Mouse (Mus musculus) adrenal gland, adult 2 months (tissue): ENCODE data around the gene Adh1. TPM values are rescaled to one million over a fixed set of nuclear protein-coding genes. Genes with fewer than 3 reads are reported as not detected.

ENCODE experiments used
- DNase-seq: peaks from one replicate; pipeline ENCODE4 v3.0.0; 2021
- long read RNA-seq: library from polyadenylated mRNA; stranded (forward); transcript quantifications from one replicate; pipeline ENCODE4 v2.0.0, GENCODE M21; 2021
- polyA plus RNA-seq: library from polyadenylated mRNA; depleted of rRNA; stranded (reverse); fragments of >200 nt; gene quantifications from 2 replicates; pipeline ENCODE4 v1.2.3, GENCODE M21; 2012; rRNA removed
- total RNA-seq, 2 experiments: library from RNA; stranded (reverse); gene quantifications; 2 replicates each; pipeline ENCODE4 v1.2.3; 2021

Adh1 gene
- total RNA-seq (1,000 to 10,000 TPM; 1,828 to 8,328 TPM), polyA plus RNA-seq (1,650 and 3,116 TPM in 2 replicates)
- long read RNA-seq, transcript Adh1-201 (9 exons, 1,492 nt) = major isoform, 847 of 906 reads
- long read RNA-seq, partial matches to known transcripts = 49 of 906 reads
- long read RNA-seq, other reads (novel, unspliced or antisense) = 10 of 906 reads

- DNase-seq = peak; percentile 76
These were observed at the start of gene Adh1 for GRCm38 (mm10) chr3:138260721-138261669. Gene Adh1 (plus strand): TSS chr3:138260991.

- DNase-seq = peak; percentile 62
These were observed 48.3 kb upstream of the Adh1 start for GRCm38 (mm10) chr3:138212431-138212951.

- DNase-seq = peak; percentile 78
These were observed 45.3 kb upstream of the Adh1 start for GRCm38 (mm10) chr3:138215395-138215989.

GRCm38 (mm10) chr3:138216091-138216490 is 44.7 kb upstream of the Adh1 start:
- no peak for DNase-seq

- no peak for DNase-seq
These were observed 43.0 kb upstream of the Adh1 start, which contains the start of gene Adh7 for GRCm38 (mm10) chr3:138217631-138218264. Gene Adh7 (plus strand): TSS chr3:138217760.

GRCm38 (mm10) chr3:138221116-138221515 is 39.7 kb upstream of the Adh1 start:
- no peak for DNase-seq

- DNase-seq = no peak
These were observed 38.3 kb upstream of the Adh1 start for GRCm38 (mm10) chr3:138222511-138222910.

GRCm38 (mm10) chr3:138222952-138223351 is 37.8 kb upstream of the Adh1 start:
- DNase-seq = peak; percentile 76

GRCm38 (mm10) chr3:138224363-138224954 is 36.3 kb upstream of the Adh1 start:
- no peak for DNase-seq

GRCm38 (mm10) chr3:138225331-138225730 is 35.5 kb upstream of the Adh1 start:
- DNase-seq = no peak

- DNase-seq = peak; percentile 82
These were observed 34.9 kb upstream of the Adh1 start for GRCm38 (mm10) chr3:138225853-138226252.

- DNase-seq = no peak
These were observed 34.3 kb upstream of the Adh1 start for GRCm38 (mm10) chr3:138226476-138226875.

- no peak for DNase-seq
These were observed 33.7 kb upstream of the Adh1 start for GRCm38 (mm10) chr3:138227082-138227481.

GRCm38 (mm10) chr3:138227782-138228181 is 33.0 kb upstream of the Adh1 start:
- no peak for DNase-seq

- no peak for DNase-seq
These were observed 31.3 kb upstream of the Adh1 start for GRCm38 (mm10) chr3:138229448-138229847.

GRCm38 (mm10) chr3:138230266-138230665 is 30.5 kb upstream of the Adh1 start:
- peak; percentile 82 for DNase-seq

- no peak for DNase-seq
These were observed 29.3 kb upstream of the Adh1 start for GRCm38 (mm10) chr3:138231531-138231930.

- DNase-seq = no peak
These were observed 24.1 kb upstream of the Adh1 start for GRCm38 (mm10) chr3:138236546-138237163.

- DNase-seq = no peak
These were observed 22.7 kb upstream of the Adh1 start for GRCm38 (mm10) chr3:138238046-138238445.

GRCm38 (mm10) chr3:138239461-138239860 is 21.3 kb upstream of the Adh1 start:
- DNase-seq = no peak

GRCm38 (mm10) chr3:138240411-138240810 is 20.4 kb upstream of the Adh1 start:
- DNase-seq = peak; percentile 33
